ENCODE assay signal across 8 mouse cellular contexts in genomic region chr7:93080731-93081430, GRCm38 (mm10). TPM values are rescaled to one million over a fixed set of nuclear protein-coding genes. Genes with fewer than 3 reads are reported as not detected.
DNase-seq lines count a peak whose midpoint lies in the region; ATAC-seq and TF ChIP-seq lines count a peak whose summit lies in the region.

No protein-coding gene starts in this region.

- H3K27me3 ChIP-seq in forebrain, embryonic 15.5 days, result no peaks in the 10 kb centered on the region
- H3K27me3 ChIP-seq in limb, embryonic 13.5 days, result no peaks in the 10 kb centered on the region

- peak; percentile 10 for ATAC-seq in forebrain, embryonic 15.5 days (replicated peaks)
- ATAC-seq in limb, embryonic 13.5 days (ENCODE audit: low FRiP score, low read depth), result peak; percentile 16; the same call in 1 of the 2 replicates

- H3K4me3 ChIP-seq in brown adipose tissue, adult 24 weeks (ENCODE audit: insufficient read depth, low read depth, low read length), result peak overlapping the region; percentile 61
- peak overlapping the region; percentile 86 for H3K4me3 ChIP-seq in forebrain, embryonic 15.5 days
- H3K4me3 ChIP-seq in limb, embryonic 13.5 days, result peak overlapping the region; percentile 74
- H3K4me3 ChIP-seq in olfactory bulb, adult 2 months (ENCODE audit: insufficient read depth, low read depth, low read length), result peak overlapping the region; percentile 66

- H3K9ac ChIP-seq in forebrain, embryonic 15.5 days (replicated peaks), result peak overlapping the region; percentile 87
- peak overlapping the region; percentile 85 for H3K9ac ChIP-seq in limb, embryonic 13.5 days

- WGBS in forebrain, embryonic 15.5 days, result under 1% methylated on average over 45 of the region's 45 CpGs
- under 1% methylated on average over 45 of the region's 45 CpGs for WGBS in limb, embryonic 13.5 days
- under 1% methylated on average over 45 of the region's 45 CpGs for WGBS in olfactory bulb, adult 2 months

- H3K9me3 ChIP-seq in forebrain, embryonic 15.5 days, result no peaks in the 10 kb centered on the region
- no peaks in the 10 kb centered on the region for H3K9me3 ChIP-seq in limb, embryonic 13.5 days

- DNase-seq in kidney, postnatal 14 days, result peak; percentile 2
- DNase-seq in kidney, postnatal 36 days, result no peak
- DNase-seq in spleen, postnatal 14 days (ENCODE audit: low spot score in 2 of 2), result no peak
- DNase-seq in gastrocnemius, adult 8-10 months (ENCODE audit: low spot score in 2 of 2), result no peak

- H3K36me3 ChIP-seq in forebrain, embryonic 15.5 days, result no peaks in the 10 kb centered on the region
- no peaks in the 10 kb centered on the region for H3K36me3 ChIP-seq in limb, embryonic 13.5 days

- no peak for TF ChIP-seq POLR2A in olfactory bulb, adult 2 months (IDR thresholded peaks at IDR 0.05; ENCODE audit: insufficient read depth, low read depth, low read length)

- peak overlapping the region; percentile 39; the same call in 1 of the 2 replicates for H3K27ac ChIP-seq in brown adipose tissue, adult 24 weeks (replicated peaks; ENCODE audit: low read depth, low read length)
- H3K27ac ChIP-seq in forebrain, embryonic 15.5 days (replicated peaks), result peak overlapping the region; percentile 86
- H3K27ac ChIP-seq in limb, embryonic 13.5 days, result peak overlapping the region; percentile 85; the same call in 1 of the 2 replicates
- peak overlapping the region; percentile 50 for H3K27ac ChIP-seq in olfactory bulb, adult 2 months (ENCODE audit: insufficient read depth, low read depth, low read length)

- H3K4me1 ChIP-seq in brown adipose tissue, adult 24 weeks (ENCODE audit: control insufficient read depth, insufficient read depth, insufficient read length, low read length), result peaks cover 5% of the 10 kb centered on the region
- H3K4me1 ChIP-seq in forebrain, embryonic 15.5 days, result peaks cover 37% of the 10 kb centered on the region
- peaks cover 34% of the 10 kb centered on the region for H3K4me1 ChIP-seq in limb, embryonic 13.5 days
- H3K4me1 ChIP-seq in olfactory bulb, adult 2 months (ENCODE audit: control insufficient read depth, insufficient read depth, low read length), result peaks cover 3% of the 10 kb centered on the region

- no peak for TF ChIP-seq CTCF in olfactory bulb, adult 2 months (IDR thresholded peaks at IDR 0.05; ENCODE audit: insufficient read depth, low read depth, low read length)

- peak overlapping the region; percentile 79 for H3K4me2 ChIP-seq in forebrain, embryonic 15.5 days (replicated peaks)
- H3K4me2 ChIP-seq in limb, embryonic 13.5 days (replicated peaks), result peak overlapping the region; percentile 87

RNA-seq across cellular contexts. Expression of gene Fam181b, which starts 1.2 kb away (rescaled TPM):
- polyA plus RNA-seq in brown adipose tissue, adult 24 weeks (2012; ENCODE audit: insufficient read depth, insufficient read length, missing spikeins), result 0.67 and 2.5 TPM in 2 replicates
- polyA plus RNA-seq in forebrain, embryonic 15.5 days (2015; fragmentation: Nextera tagmentation; extraction: Ambion mirVana), result 33.6 and 35.6 TPM in 2 replicates
- 16.2 and 16.8 TPM in 2 replicates for polyA plus RNA-seq in limb, embryonic 13.5 days (2015; fragmentation: Nextera tagmentation; extraction: Ambion mirVana)
- not detected in 2 replicates for polyA plus RNA-seq in olfactory bulb, adult 2 months (2012; ENCODE audit: insufficient read depth, insufficient read length, low replicate concordance, missing spikeins)
- total RNA-seq in gastrocnemius, adult 8-10 months (2022), result 1 to 10 TPM in 2 of 4 experiments, under 1 TPM in 2; 0.92 to 1.1 (median 0.99) TPM
